Mouse (Mus musculus) left cerebral cortex, postnatal 25 days (tissue): ENCODE measurements around the gene Comt. TPM values are rescaled to one million over a fixed set of nuclear protein-coding genes. Genes with fewer than 3 reads are reported as not detected.

ENCODE experiments used
- DNase-seq, 2 experiments: peaks; one replicate each; pipeline ENCODE4 v3.0.0; 2022; ENCODE audit warnings: low spot score in 2 of 2, mixed read lengths in 1 of 2
- intact Hi-C: fragments of 180-260 bp; cut with DNase I; formaldehyde crosslinking; loops from one replicate; pipeline ENCODE4 v1.15.1; 2025
- total RNA-seq, 2 experiments: library from RNA; stranded (reverse); gene quantifications; 2 replicates each; pipeline ENCODE4 v1.2.3; 2021

The Comt gene
- 10 to 100 TPM; 91.5 to 92.9 TPM for total RNA-seq

DNA sequence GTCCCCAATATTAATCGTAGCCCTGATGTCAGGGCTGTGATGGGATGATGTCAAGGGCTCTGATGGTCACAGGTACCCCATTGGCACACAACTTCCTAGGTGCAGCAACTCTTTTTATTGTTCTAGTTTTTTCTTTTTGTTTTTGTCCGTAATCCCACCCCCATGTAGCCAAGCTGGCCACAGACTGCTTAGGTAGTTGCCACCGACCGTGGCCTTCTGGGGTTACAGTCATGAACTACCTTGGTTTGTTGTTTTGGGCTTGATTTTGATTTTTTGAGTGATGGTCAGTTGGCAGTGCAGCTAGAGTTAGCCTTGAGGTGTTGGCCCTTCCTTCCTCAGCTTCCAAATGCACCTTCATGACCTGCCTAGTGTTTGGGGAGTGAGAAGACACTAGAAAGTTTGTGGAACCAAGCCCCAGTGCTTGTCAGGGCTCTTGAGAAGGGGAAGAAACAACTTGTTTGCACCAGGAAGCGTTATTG is at the start of gene Comt:
TSS of gene Comt (minus strand) at position 51 of the 479 bp plus-strand sequence.
- intact Hi-C loops = loop anchor here (1.0 kb wide), 1 partner anchor 82 kb away; no protein-coding TSS in a partner anchor
- DNase-seq = no peak

DNA sequence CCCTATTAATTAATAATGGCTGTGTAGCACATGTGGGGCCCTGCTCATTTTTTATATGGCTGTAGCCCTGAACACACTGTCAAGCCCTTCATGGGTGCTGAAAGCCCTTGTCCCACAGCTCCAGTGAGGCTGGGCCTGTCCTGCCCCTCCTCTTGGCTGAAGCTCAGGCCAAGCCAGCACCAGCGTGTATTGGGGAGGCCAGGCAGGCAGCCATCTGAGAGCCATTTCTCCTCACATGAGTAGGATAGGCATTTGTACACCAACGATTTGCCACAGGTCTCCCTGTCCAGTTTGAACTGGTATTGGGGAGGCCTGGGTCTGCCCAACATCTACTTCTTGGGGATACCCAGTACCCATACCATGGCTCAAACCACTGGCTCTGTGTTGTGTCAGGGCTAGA is 47.4 kb upstream of the Comt start:
- no peak for DNase-seq
- intact Hi-C loops = no loop called here

DNA sequence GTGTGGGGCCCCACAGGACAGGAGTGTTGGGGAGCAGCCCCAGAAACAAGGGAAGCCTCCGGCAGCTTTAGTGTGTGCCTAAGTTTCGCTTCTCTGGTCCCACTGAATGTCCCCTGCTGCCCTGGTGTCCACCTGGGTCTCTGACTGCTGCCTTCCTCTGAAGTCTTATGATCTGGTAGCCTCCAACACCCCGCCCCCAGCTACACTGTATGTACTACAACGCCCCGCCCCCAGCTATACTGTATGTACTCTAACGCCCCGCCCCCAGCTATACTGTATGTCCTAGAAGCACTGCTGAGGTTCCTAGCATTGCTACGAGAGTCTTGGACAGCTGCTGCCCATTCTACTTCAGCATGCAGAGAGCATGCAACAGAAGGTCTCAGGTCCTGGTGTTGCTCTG is 46.3 kb upstream of the Comt start:
- no peak for DNase-seq

DNA sequence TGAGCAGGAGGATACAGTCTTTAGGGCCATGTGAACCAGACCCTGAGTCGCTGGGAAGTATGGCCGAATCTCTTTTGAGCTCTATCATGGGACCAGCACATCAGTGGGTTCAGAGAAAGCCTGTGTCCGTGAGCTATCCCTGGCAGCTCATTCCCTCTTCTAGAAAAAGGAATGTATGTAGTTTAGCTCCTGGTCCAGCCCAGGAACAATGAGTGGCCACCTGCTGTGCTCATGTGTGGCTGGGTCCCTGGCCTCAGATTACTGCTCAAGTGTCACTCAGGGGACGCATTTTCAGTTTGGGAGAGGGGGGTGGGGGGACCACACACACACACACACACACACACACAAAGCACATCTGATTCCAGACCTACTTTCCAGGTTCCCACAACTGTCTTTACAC is 45.8 kb upstream of the Comt start:
- intact Hi-C loops = no loop called here
- DNase-seq = no peak

More for the DNA sequence above, 46.3 kb upstream of the Comt start:
- intact Hi-C loops = no loop called here

DNA sequence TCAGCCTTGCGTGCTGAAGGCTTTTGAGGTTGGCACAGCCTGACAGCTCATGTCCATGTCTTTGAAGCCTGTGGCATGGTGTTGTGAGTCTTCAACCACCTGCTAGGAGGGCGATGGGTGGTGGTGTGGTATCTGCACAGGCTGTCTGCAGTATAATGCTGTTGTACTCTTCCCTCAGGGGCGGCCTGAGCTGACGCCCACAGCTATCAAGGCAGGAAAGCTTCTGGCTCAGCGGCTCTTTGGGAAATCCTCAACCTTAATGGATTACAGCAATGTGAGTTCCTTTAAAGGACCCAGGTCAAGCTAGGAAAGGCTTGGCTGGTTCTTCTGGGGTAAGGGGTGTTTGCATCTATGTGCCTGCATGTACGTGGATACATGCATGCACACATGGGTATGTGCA is 45.3 kb upstream of the Comt start:
- no peak for DNase-seq
- intact Hi-C loops = no loop called here

DNA sequence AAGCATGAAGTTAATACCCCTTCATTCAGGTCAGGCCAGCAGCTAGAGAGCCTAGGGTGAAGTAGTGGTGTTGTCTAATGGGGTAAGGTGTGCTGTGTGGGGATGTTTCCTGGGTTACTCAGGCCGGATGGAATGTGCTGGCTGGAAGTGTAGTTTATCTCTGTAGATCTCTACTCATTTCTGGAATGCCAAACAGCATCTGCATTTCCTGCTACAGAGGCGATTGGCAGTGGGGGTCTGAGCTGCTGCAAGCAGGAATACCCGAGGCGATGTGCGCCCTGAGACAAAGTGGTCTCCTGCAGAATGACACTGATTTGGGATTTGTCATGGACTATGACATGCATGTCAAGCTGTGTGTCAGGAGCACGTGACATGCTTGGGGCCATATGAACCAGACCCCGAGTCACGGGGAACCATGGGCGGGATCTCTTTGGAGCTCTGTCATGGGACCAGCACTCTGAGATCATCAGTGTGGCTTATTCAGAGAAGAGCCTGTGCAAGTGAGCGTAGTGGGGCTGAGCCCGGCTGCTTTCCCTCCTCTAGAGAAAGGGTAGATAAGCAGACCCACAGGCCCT is 44.8 kb upstream of the Comt start:
- intact Hi-C loops = no loop called here
- no peak for DNase-seq

DNA sequence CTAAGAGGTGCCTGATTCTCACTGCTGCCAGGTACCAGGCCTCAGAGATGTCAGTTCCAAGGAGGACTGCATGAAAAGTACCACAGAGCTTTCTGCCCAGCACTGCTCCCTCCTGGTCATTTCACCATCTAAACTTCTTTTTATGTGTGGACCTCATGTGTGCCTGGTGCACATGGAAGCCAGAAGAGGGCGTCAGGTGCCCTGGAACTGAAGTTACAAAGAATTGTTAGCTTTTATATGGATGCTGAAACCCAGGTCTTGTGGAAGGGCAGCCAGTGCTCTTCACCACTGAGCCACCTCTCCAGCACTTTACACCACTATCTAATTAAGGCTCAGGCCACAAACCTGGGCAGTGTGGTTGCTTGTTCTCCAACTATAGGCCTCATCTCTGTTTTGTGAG is 44.2 kb upstream of the Comt start:
- intact Hi-C loops = no loop called here

DNA sequence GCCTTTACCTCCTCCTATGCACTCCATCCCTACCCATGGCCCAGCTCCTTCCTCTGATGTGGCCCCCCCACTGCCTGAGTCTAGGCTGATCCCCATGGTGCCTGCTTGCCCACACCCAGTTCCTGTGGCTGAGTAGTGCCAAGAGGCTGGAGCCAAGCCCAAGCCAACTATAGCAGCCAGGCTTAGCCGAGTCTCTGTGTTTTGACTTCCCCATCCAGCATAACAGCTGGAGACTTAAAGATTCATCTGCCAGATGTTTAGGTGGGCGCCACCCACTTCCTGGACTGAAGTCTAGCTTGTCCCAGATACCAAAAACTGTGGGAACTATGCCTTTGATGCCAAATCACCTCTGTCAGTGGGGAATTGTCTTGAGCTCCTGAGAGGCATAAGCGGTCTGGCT is 37.6 kb upstream of the Comt start:
- intact Hi-C loops = no loop called here
- DNase-seq = peak in 1 of 2 experiments; percentile 53

More for the DNA sequence above, 44.2 kb upstream of the Comt start:
- DNase-seq = no peak

DNA sequence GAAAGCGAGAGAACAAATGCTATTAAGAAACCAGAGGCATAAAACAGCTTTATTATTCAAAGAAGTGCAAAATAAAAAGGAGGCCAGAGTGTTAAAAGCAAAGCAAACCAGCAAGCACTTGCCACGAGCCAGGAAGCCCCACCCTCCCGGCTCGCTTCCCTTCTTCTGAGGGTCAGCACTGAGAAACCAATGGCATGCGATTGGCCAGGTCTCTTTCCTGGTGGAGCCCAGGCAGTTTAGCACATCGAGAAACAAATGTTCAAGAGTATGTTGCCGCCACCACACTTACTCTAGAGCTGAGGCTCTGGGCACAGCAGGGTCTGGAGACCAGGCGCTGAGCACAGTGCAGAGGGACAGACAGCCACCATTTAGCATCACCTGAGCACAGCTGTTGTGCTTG is 35.9 kb upstream of the Comt start:
- DNase-seq = no peak
- intact Hi-C loops = no loop called here

DNA sequence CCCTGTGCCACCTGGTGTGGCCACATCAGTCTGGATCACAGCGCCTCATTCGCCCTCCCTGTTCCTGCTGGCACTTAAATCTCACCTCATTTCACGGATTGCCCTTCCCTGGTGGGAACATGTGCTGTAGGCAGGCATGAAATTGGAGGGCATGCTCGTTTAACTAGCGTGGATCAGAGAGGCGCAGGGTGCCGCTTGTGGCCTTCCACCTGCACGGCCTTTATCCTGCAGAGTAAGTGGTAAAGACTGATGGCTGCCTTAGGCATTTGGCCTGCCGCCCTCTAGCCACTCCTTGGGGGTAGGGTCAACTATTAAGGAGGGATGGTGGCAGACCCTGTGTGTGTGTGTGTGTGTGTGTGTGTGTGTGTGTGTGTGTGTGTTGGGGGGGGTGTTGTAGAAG is 35.4 kb upstream of the Comt start:
- DNase-seq = no peak
- intact Hi-C loops = no loop called here

DNA sequence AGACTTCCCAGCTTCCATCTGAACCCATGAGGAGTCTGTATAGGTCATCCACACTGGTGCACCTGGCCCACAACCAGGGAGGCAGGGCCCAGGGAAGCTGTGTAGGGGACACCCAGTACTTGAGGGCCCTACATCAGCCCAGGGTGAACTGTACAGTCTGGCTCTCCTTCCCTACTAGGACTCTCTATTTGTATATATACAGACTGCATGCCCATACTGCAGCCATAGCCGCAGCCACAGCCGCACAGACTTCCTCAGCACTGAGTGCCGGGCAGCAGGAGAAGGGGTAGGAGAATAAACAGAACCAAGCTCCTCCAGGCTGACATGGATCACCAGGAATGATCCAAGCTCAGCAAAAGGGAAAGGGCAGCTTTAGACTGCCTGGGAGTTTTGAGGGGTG is 34.2 kb upstream of the Comt start:
- intact Hi-C loops = no loop called here
- DNase-seq = no peak

DNA sequence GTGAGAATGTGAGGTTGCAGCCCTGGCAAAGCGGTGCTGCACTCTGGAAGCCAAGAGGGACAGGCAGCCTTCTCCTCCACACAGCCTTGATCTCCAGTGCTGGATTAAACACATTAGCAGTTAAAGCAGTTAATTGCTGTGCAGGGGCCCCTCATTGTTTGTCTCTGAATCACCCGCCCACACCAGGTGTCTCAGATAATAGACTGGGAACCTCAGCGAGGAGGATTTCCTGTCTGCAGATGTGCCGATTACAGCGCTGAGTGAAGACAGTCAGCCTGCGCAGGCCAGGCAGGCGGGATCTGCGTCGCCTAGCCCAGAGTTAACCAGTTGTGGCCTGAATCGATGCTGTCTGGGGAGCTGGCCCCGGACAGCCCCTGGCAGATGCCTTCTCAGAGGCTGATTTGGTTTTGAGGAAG is 33.3 kb upstream of the Comt start:
- peak in 1 of 2 experiments; percentile 22 for DNase-seq
- intact Hi-C loops = no loop called here

DNA sequence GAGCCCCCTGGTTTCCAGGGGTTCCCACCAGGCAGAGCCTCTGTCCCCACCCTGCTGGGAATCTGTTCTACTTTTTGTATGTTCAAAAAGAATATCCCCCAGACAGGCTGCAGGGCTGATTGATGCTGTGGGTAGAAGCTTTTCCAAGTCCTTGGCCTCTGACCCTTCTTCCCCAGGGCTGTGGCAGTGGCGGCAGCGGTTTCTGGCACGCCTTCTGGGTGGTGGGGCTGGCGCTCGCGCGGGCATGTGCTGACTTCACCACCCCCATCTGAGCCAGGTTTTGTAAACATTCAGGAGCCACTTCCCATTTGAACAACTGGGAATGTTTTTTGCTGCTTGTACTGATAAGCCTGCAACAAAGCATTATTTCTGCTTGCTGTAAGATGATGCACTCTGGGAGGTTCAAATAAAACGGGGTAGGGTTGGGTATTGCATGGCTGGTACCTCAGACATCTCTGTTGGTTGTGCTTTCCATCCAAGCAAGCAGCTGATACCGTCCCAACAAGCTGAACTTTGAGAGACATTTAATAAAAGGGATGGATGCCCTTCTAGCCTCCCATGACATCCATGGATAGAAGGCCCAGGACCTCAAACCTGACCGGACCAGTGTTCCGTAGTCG is 32.8 kb upstream of the Comt start:
- no peak for DNase-seq
- intact Hi-C loops = no loop called here

DNA sequence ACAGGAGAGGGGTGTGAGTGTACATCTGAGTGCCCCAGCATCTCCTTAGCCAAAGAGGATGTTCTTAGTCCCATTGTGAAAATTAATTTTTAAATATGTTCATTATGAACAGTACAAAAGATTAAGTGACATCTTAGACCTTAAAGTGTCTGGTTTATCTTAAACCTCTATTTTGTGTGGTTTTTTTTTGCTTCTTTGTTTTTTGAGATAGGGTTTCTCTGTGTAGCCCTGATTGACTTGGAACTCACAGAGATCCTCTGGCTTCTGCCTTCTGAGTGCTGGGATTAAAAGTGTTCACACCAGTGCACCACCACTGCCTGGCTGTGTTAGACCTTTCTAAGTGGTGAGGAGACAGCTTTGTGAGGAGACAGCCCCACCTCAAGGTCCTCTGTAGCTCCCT is 32.0 kb upstream of the Comt start:
- DNase-seq = no peak
- intact Hi-C loops = no loop called here

DNA sequence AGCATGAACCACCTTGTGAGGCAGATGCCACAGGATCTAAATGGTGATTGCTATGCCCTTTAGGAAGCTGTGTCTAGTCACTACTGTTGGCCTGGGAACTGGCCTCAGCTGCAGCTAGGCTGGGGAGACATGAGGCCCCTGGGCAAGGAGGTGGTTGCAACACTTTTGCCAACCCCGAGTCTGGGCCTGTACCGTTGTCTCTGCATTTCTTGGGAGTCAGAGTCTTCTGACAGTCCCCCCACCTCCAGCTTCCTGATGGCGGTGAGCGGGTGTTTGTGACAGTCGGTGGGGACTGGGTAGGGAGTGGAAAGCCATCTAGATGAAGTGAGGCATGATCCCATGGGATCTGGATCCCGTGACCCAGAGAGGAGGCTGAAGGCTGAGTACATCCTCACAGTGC is 28.8 kb upstream of the Comt start:
- DNase-seq = no peak
- intact Hi-C loops = no loop called here

DNA sequence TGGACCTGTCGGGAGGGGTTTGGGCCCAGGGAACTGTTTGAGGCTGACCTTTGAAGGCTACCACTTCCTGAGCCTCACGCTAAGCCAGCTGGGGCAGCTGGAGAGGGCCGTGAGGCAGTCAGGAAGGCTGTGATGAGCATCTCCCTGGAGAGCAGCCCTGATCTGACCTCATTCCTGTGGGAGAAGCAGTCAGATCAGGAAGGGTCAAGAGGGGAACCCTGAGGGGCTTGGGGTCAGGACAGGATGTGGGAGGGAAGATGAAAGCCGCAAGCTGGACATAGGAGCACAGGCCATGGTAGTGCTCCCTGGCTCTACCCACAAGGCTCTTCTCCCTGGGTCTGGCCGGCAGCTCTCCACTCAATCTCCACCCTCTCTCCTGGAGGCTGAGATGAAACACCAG is 27.2 kb upstream of the Comt start:
- no peak for DNase-seq
- intact Hi-C loops = loop anchor here (2.0 kb wide), 1 partner anchor 45 kb away; the partner anchor contains the start of genes Gnb1l and Rtl10

DNA sequence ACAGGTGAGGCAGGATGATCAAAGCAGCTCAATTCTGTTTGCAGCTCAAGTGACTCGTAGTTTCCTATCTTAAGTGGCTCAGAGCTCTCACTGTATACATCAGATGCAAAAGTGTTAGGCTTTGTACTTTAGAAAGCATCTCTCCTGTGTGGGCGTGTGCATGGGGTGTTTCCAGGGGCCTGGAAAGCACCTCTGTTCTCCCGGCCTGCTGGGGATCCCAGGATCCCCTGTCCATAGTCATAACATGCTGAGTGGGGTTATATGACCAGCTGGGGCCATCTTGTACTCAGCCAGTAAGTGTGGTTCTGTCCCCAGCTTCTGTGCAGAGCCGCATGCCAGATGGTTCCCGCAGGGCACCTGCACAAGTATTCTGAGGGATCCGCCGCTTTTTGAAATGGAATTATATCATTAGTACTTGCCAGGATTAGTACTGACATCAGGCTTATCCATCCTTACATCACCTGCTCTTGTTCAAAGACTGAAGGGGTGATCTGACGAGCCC is 25.8 kb upstream of the Comt start:
- intact Hi-C loops = loop anchor here (2.0 kb wide), 1 partner anchor 46 kb away; the partner anchor contains the start of genes Gnb1l and Rtl10
- peak; percentile 42 to 68 for DNase-seq

DNA sequence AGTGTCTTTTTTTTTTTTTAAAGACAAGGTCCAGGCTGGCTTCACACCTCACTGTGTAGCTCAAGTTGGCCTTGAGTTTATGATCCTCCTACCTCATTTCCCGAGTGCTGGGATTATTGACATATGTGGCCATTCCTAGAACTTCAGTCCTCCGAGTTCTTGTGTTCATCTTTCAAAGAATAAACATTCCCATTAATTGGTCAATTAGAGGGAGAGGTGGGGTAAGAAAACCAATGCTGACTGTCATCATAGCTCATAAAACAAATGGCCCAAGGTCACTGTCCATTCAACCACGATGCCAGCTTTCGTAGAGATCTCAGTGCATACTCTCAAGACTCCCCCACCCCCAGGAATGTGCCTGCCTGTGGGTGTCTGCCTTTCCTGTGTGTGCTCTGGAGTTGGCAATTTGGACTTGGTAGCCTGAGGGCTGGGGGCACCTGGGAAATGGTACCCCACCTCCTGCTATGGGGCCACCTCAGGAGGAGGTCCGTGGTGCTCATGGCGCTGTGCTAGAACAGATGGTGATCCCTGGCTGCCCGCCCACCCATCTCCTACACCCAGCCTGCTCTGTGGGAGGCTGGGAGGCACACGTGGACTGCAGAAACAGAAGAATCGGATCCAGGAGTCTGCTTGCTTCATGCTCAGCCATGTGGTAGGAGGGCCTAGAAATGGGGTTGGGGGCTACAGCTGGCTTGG is 25.0 kb upstream of the Comt start:
- intact Hi-C loops = loop anchor here (2.0 kb wide), 1 partner anchor 47 kb away; the partner anchor contains the start of genes Gnb1l and Rtl10
- peak; percentile 68 to 89 for DNase-seq

DNA sequence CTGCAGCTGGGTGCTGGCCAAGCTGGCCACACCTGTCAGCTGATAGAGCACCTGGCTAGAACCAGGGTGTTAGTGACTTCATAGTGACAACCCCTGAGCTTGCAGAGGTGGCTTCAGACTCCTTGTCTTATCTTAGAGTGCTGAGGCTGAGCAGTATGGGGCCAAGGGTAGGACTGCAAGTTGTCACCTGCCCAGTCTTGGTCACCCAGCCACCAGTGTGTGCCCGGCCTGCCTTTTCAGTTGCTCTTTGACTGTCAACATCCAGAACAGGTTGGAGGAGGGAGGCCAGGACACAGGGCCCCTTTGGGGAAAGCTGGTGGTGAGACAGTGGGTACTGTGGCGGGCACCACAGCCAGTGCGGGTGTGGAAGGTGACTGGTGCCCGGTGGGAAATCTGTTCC is 22.4 kb upstream of the Comt start:
- intact Hi-C loops = no loop called here
- no peak for DNase-seq

DNA sequence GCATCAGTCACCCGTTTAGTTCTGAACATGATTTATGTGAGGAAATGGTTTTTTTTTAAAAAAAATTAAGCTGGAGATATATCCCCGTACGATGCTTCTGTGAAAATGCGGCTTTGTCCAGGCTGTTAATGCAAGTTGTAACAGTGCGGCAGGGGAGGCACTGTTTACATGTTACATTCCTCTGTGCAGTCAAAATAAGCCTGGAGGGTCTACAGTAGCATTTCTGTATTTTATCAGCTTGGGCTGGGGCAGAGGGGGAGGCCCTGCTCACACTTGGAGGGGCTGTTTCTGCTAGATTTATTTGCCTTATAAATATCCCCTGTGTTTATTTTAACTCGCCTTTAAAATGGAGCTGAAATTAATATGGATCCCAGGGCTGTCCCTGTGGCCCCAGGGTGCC is 21.5 kb upstream of the Comt start:
- intact Hi-C loops = no loop called here
- DNase-seq = no peak

DNA sequence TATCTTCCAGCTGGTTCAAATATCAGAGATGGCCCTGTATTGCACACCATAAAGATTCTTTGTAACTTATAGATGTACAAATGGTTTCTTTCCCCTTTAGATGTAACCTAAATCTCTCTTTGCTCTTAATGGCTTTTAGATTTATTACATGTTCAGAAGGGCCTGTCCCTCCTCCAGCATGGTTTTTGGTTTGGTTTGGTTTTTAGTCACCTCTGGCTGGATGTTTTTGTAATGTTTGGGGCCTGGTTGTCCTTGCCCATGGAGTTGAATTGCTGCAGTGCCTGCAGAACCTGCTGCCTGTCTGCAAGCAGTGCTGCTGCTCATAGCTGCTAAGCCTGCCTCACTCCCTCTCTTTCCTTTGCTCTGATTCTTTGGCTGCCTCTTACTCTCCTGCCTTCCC is 20.6 kb upstream of the Comt start:
- intact Hi-C loops = no loop called here
- no peak for DNase-seq
